Mouse (Mus musculus) thymus, adult 2 months (tissue): ENCODE results near the gene Syt1. TPM values are rescaled to one million over a fixed set of nuclear protein-coding genes. Genes with fewer than 3 reads are reported as not detected.

Source experiments
- DNase-seq: peaks from one replicate; pipeline ENCODE4 v3.0.0; 2021
- H3K27ac ChIP-seq: fragments of 200-500 bp; 2 replicates; pipeline ENCODE4 v1.5.1; 2012; ENCODE audit warnings: low read length, control low read depth; ENCODE audit not compliant: control insufficient read depth, insufficient read depth
- H3K27me3 ChIP-seq: fragments of 200-500 bp; 2 replicates; pipeline ENCODE4 v1.6.1; 2012; ENCODE audit warnings: mild to moderate bottlenecking, low read length, moderate library complexity, mixed read lengths; ENCODE audit not compliant: control insufficient read depth, insufficient read depth
- H3K36me3 ChIP-seq: fragments of 200-500 bp; 2 replicates; pipeline ENCODE4 v1.6.1; 2012; ENCODE audit warnings: mild to moderate bottlenecking, low read length, moderate library complexity; ENCODE audit not compliant: control insufficient read depth, insufficient read depth
- H3K4me1 ChIP-seq: fragments of 200-500 bp; replicated peaks from 2 replicates; pipeline ENCODE4 v1.6.1; 2012; ENCODE audit warnings: low read length; ENCODE audit not compliant: control insufficient read depth, insufficient read depth
- H3K4me3 ChIP-seq: fragments of 200-500 bp; 2 replicates; pipeline ENCODE4 v1.5.1; 2012; ENCODE audit warnings: mild to moderate bottlenecking, low read length, control low read depth, moderate library complexity; ENCODE audit not compliant: control insufficient read depth, insufficient read depth
- CTCF ChIP-seq: fragments of 200-500 bp; IDR thresholded peaks from 2 replicates; pipeline ENCODE4 v1.5.1; 2012; ENCODE audit warnings: mild to moderate bottlenecking, control low read depth, low read length, moderate library complexity, borderline replicate concordance; ENCODE audit not compliant: control insufficient read depth, poor library complexity, insufficient read depth; ENCODE audit errors: extremely low read depth
- POLR2A ChIP-seq: fragments of 200-500 bp; IDR thresholded peaks from 2 replicates; pipeline ENCODE4 v1.6.1; 2012; ENCODE audit warnings: mild to moderate bottlenecking, low read length, control low read depth, moderate library complexity; ENCODE audit not compliant: control insufficient read depth, poor library complexity, insufficient read depth; ENCODE audit errors: extremely low read depth
- WGBS: fragments of 180-500 bp; shearing (Covaris S2); methylation state at CpG from one replicate; pipeline ENCODE4 v1.1.7; 2018; 5-methylcytosine and 5-hydroxymethylcytosine counted together
- polyA plus RNA-seq: library from polyadenylated mRNA; depleted of rRNA; stranded (reverse); fragments of >200 nt; gene quantifications from 2 replicates; pipeline ENCODE4 v1.2.3, GENCODE M21; 2012

Gene Syt1
- polyA plus RNA-seq, 1 experiment: 2.0 TPM

- Histone ChIP-seq H3K36me3 (no peaks in the 10 kb centered on the region), H3K4me1 (no peaks in the 10 kb centered on the region), H3K27ac (no peak overlapping the region), H3K27me3 (no peaks in the 10 kb centered on the region), H3K4me3 (no peak overlapping the region)
- no peak for DNase-seq
- WGBS: 95% methylated on average over 13 of the region's 13 CpGs
- TF ChIP-seq CTCF (no peak), POLR2A (no peak)
These were observed 2.3 kb downstream of the Syt1 start for GRCm38 (mm10) chr10:109008456-109008855.

DNA sequence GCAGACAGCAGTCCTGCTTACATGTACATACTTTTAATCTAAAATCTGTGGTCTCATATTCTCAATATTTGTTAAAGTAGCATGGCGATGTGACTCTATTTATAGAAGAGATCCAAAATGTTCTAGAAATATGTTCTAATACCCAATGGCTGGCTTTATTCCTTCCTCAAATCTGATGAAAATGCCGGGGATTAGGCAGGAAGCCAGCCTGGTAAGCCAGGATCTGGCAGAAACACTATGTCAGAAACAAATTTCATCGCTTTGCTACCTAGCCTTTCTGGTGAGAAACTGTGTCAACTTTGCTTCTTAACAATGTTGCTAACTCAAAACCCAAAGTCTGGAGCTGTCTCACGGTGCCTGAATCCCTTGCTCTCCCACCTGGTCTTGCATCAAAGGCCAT, 7.3 kb downstream of the Syt1 start:
- WGBS: 86% methylated on average over 4 of the region's 4 CpGs
- Histone ChIP-seq H3K4me1 (no peaks in the 10 kb centered on the region), H3K27me3 (no peaks in the 10 kb centered on the region), H3K4me3 (no peak overlapping the region), H3K27ac (no peak overlapping the region), H3K36me3 (no peaks in the 10 kb centered on the region)
- DNase-seq: no peak
- TF ChIP-seq CTCF (no peak), POLR2A (no peak)

DNA sequence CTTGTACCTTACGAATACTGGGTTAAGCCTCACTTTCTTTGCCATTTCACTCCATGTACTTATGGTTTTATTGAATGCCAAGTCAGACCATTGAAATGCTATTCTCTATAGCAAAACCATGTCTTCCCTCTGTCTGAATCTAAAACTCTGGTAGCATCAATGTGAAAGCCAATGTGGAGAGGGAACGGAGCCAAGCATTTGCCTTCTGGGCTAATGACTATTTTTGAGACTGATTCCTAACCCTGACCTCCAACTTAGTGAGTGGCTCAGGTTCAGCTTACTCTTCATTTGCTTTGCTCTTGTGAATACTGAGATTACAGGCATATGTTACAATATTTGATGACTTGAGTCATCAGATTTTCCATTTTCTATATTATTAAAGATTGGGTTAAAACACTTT, 23.5 kb downstream of the Syt1 start:
- H3K36me3 ChIP-seq: no peaks in the 10 kb centered on the region
- no peak for DNase-seq
- H3K4me1 ChIP-seq: no peaks in the 10 kb centered on the region
- no peak for TF ChIP-seq CTCF
- no peak for TF ChIP-seq POLR2A
- no peaks in the 10 kb centered on the region for H3K27me3 ChIP-seq
- no peak overlapping the region for H3K27ac ChIP-seq
- H3K4me3 ChIP-seq: no peak overlapping the region
- 95% methylated on average over 2 of the region's 2 CpGs for WGBS

GRCm38 (mm10) chr10:108979660-108980059, 31.1 kb downstream of the Syt1 start:
- H3K36me3 ChIP-seq: no peaks in the 10 kb centered on the region
- H3K4me3 ChIP-seq: no peak overlapping the region
- no peaks in the 10 kb centered on the region for H3K27me3 ChIP-seq
- TF ChIP-seq CTCF: no peak
- no peak for TF ChIP-seq POLR2A
- WGBS: 84% methylated on average over 6 of the region's 6 CpGs
- H3K4me1 ChIP-seq: no peaks in the 10 kb centered on the region
- H3K27ac ChIP-seq: no peak overlapping the region
- DNase-seq: no peak

DNA sequence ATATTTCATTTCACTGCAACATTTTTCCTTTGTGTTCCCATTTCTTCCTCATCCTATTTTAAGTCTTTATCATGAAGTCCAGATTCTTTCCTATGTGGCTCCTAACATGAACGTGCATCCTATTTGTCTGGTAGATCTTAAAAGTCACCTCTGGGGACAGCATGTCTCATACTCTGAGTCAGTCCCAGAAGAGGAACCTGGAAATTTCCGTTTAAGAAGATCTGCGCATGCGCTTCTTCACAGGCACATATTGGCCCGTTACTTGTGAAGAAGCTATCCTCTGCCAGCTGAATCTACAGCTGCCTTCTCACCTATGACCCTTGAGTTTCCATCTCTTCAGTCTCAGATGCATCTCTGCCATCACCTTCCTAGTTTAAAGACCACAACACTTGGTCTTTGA, 55.8 kb downstream of the Syt1 start:
- no peaks in the 10 kb centered on the region for H3K4me1 ChIP-seq
- no peaks in the 10 kb centered on the region for H3K27me3 ChIP-seq
- H3K4me3 ChIP-seq: no peak overlapping the region
- DNase-seq: no peak
- H3K36me3 ChIP-seq: no peaks in the 10 kb centered on the region
- no peak overlapping the region for H3K27ac ChIP-seq
- no peak for TF ChIP-seq POLR2A
- TF ChIP-seq CTCF: no peak
- WGBS: 95% methylated on average over 5 of the region's 5 CpGs

- WGBS: 92% methylated on average over 8 of the region's 8 CpGs
- TF ChIP-seq POLR2A (no peak), CTCF (no peak)
- no peak for DNase-seq
- Histone ChIP-seq H3K4me1 (no peaks in the 10 kb centered on the region), H3K36me3 (no peaks in the 10 kb centered on the region), H3K27me3 (no peaks in the 10 kb centered on the region), H3K27ac (no peak overlapping the region), H3K4me3 (no peak overlapping the region)
These were observed 58.6 kb downstream of the Syt1 start for GRCm38 (mm10) chr10:108952182-108952581.

GRCm38 (mm10) chr10:108936838-108937430, 73.8 kb downstream of the Syt1 start:
- Histone ChIP-seq H3K4me1 (no peaks in the 10 kb centered on the region), H3K27me3 (no peaks in the 10 kb centered on the region), H3K36me3 (no peaks in the 10 kb centered on the region), H3K4me3 (no peak overlapping the region), H3K27ac (no peak overlapping the region)
- no peak for DNase-seq
- 90% methylated on average over 10 of the region's 10 CpGs for WGBS
- TF ChIP-seq POLR2A (no peak), CTCF (no peak)
